Mouse (Mus musculus) T-helper 2 cell (primary cell): ENCODE results near the gene Plekhm3.

ENCODE experiments used
- in situ Hi-C: fragments of 300-600 bp; cut with MboI, MseI; formaldehyde crosslinking; loops from one replicate; pipeline ENCODE4 v1.15.1; 2025; ENCODE audit warnings: high pct_unique_total_duplicates

Gene Plekhm3

DNA sequence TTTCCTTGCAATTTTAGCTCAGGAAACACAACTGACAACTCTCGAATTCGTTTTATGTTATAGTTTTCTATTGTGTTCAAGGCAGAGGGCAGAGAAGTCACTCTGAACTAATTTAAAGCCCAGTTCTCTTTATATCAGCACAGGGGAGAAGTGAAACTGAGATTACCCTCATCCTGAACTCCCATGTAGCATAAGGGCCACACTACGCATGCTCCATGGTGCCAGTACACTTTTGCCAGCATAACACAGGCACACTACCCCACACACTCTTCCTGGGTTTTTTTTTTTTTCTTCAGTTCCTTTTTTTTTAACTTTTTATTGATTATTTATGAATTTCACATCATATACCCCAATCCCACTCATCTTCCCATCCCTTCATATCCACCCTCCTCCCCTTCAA is 28.1 kb downstream of the Plekhm3 start:
- in situ Hi-C loops: no loop called here

DNA sequence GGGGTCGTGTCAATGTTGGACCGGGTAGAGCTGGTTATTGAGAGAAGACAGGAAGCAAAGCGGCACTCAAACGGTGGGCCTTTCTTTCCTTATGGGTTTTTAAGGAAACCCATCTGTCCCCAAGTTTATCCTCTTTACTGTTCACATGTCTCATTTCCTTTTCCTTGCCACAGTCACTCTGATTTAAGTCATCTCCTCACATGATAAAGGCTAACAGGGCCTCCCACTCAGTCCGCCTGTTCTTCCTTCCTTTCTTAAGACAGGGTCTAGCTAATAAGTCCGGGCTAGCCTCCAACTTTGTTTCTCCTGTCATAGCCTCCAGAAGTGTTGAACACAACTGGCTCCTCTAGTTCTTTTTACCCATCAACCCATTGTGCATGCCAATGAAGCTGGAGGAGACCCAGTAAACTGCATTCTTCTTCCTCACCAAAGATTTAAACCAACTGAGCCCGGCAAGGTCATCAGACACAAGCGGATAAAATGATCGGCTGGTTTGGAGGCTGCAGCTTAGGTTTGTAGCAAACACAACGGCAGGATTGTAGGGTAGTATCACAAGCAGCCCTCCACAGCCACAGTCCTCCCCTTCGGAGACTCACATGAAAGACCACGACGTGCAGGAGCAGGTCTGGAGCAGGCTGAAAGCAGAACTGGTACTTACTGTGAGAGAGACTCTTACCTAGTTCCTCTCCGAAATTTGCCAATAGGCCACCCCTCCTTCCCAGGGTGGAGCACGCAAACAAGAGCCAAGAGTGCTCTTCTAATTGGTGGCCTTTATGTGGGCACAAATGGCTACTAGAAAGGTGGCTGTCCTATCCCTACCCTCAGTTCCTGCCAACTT is 29.0 kb downstream of the Plekhm3 start:
- in situ Hi-C loops: no loop called here

DNA sequence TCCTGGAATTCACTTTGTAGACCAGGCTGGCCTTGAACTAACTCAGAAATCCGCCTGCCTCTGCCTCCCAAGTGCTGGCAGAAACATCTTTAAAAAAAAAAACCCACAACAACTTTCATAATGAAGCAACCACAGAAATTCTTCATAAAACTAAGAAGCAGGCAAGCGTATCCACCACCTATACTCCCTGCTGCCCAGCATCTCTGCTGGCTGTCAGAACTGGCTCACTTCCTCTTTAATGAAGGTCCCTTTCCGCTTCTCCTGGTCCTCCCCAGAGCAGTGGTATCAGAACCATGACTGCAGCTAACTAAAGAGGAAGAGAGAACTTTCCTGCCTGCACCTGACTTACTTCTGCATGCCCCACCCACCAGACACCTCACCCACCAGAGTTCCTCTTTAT is 31.0 kb downstream of the Plekhm3 start:
- in situ Hi-C loops: no loop called here

- in situ Hi-C loops: no loop called here
Observed at GRCm38 (mm10) chr1:64924283-64924682, 32.3 kb downstream of the Plekhm3 start.

DNA sequence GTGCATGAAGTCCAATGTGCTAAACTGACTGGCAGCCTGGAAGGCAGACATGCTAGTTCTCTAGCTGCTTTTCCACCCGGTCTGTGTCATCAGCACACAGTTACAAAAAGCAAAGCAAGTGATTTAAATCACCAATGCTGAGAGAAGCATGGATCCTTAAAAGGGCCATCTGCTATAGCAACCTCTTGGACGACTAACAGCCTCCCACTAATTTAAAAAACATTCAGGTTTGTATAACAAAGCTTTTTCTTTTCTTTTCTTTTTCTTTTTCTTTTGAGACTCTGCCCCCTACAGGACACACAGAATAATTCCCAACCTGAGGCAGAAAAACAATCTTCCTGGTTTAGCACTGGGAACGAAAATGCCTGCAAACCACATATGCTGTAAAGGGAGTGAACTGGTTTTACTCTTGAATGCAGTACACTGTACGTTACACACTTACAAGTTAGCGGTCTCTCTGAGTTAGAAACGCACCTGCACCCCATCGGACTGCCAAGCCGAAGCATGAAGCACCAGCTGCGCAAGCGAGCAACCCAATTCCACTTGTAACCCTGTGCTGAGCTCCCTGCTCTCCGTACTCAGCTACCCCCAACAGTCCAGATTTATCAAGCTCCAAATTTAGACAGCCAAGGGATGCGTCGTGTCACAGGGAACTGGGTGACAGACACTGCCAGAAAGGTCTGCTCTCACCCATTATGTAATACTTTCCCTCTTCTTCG is 37.7 kb downstream of the Plekhm3 start:
- in situ Hi-C loops: no loop called here

DNA sequence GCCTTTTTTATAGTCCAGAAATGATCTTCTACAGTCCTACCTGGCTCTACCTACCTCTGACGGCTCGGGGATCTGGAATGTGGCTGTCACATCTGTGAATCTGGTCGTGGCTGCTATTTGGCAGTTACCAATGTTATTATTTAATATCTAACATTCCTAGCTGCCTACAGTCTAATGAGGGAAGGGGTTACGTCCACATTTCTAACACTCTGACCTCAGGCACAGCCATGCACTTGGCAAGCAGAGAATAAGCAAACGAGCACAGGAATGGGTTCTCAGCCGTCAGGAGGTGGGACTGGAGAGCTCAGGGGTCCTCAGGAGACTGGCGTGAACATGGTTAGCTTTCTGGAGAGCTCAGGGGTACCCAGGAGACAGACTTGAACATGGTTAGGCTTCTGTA is 38.7 kb downstream of the Plekhm3 start:
- in situ Hi-C loops: no loop called here

DNA sequence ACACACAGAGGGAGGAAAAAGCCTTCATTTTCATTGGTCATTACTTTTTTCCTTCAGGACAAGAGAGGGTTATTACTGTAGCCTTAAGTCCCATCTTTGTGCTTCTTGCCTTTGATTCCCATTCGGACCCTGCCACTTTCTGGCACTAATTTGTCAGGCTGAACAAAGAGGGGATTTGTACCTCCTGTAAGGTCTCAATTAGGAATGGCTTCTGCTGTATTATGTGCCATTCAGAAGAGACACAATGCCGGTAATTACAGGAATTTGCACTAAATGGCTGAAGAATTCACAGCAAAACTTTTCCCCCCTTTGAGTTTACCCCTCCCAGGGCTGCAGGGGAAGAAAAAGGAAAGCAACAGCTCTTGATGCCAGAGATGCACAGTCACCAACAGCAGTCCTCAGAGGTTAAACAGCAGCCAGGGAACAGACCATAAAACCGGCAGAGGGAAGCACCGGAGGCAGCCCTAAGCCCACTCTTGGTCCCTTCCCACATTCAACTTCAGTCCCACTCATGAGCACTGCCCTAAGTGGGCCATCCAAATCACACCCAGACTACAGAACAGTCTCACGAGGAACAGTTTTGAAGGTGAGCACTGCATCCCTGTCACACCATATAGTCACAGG is 39.6 kb downstream of the Plekhm3 start:
- in situ Hi-C loops: no loop called here

GRCm38 (mm10) chr1:64914356-64914755 is 42.3 kb downstream of the Plekhm3 start:
- in situ Hi-C loops: no loop called here

DNA sequence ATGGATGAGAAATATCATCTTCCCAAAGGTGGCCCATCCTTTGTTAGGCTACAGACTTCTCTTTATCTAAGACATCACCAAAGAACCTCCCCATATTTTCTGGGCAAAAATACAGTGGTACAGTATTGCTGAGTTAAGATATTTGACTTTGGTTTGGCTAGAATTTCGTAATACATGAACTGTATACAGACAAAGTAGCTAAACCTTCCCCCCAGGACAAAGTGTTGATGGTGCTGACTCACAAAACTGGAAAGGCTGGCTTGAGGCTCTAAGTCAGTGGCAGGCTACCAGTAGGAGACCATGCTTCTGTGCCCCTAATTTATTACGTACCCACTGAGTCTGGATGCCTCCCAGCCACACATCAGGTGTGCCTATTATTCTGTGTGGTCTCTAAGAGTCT is 48.9 kb downstream of the Plekhm3 start:
- in situ Hi-C loops: no loop called here

GRCm38 (mm10) chr1:64906226-64906625 is 50.4 kb downstream of the Plekhm3 start:
- in situ Hi-C loops: no loop called here

GRCm38 (mm10) chr1:64903415-64903814 is 53.2 kb downstream of the Plekhm3 start:
- in situ Hi-C loops: no loop called here

DNA sequence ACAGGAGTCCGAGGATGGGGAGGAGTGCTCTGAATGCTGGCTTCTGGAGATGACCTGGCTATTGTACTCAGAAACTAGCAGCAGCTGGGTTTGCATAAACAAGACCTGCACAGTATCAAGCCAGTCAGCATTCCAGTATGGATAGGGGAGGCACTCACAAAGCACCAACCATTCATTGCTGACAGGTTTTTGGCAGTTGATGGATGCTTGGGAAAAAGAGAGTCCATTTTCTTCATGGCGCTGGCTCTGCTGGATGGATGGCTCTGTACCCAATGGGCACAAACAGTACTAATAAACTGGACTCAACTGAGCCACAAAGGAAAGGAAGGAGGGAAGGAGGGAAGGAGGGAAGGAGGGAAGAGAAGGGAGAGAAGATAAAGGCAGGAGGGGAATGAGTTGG is 53.8 kb downstream of the Plekhm3 start:
- in situ Hi-C loops: no loop called here

GRCm38 (mm10) chr1:64899763-64900162 is 56.9 kb downstream of the Plekhm3 start:
- in situ Hi-C loops: no loop called here

DNA sequence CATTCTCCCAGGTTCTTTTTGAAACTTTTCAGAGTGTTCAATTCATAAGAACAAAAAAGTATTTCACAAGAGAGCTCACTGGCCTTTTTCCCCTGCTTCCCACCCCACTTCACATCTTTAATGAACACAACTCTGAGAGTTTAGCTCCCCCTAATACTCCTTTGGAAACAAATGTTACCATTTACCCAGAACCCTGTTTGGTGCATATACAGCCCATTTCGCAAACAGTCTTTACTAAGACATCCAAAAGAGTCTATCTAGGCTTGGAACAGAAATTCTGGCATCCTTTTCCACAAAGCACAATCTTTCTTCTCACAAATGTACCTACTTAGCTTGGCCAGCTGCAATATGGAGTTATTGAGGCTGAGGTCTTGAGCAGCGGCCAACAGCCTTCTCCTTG is 59.1 kb downstream of the Plekhm3 start:
- in situ Hi-C loops: no loop called here

DNA sequence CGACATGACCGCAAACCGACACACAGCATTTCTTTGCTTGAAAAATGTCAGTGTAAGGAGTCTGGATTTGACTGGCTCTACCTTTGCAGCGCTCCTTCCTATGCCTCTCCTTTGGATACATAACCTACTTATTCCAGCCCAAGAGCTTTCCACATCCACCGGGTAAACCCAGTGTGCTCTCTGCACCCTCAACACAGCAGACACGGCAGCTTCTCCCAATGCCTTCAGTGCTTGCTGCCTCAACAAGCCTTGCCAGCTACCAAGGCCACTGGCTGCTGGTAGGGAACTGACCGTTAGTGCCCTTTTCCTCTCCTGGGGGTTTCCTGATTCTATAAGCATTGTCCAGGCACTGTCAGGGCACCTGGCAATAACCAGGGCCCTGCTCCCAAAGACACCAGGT is 62.8 kb downstream of the Plekhm3 start:
- in situ Hi-C loops: no loop called here

DNA sequence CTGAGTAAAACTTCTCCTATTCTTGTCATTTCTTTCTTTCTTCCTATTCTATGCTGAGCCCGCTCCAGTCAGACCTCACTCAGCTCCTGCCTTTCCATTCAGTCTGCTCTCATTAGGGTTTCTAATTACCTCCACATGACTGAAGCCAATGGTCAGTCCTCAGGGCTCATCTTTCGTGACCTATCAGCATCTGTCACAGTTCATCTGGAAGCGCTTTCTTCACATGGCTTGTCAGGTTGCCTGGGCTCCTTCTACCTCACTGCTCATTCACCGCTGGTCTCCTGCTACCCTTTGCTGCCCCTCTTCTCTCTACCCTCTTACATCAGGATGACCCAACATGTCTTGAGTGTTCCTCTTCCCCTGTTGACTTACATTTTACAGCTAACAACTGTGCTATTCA is 65.3 kb downstream of the Plekhm3 start:
- in situ Hi-C loops: no loop called here

GRCm38 (mm10) chr1:64887502-64888203 is 69.0 kb downstream of the Plekhm3 start:
- in situ Hi-C loops: no loop called here

DNA sequence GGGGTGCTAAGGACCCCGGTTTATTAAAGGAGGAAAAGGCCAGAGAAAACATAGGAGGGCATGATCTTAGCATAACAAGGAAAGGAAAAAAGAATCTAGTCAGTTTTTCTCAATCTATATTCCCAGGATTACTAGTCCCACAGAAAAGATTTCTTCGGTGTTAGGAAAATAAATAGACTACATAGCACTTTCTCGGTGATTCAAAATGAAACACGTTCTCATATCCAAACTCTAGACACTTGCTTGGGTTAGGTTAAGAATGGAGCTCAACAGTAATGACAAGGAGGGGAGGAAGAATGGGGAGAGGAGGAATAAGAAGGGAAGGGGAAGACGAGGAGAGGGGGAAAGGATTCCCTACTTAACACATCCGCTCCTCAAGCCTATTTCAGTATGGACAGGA is 69.9 kb downstream of the Plekhm3 start:
- in situ Hi-C loops: no loop called here

DNA sequence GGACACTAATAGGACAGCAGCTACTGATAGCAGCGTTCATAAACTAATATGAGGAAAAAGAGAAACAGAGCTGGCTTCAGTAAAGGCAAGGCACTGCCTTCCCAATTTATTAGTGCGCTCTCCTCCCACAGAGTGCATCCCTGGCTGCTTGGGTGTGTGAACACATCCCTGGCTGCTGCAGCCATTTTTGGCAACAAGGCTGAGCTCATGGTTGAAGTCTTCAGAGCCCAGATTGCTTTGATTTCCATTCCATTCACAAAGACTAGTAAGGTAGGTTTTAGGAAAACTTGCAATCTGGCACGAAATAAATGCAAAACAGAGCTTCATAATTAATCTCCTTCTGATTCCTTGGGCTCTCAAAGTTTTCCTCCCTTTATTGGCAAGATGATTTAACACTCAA is 71.3 kb downstream of the Plekhm3 start:
- in situ Hi-C loops: no loop called here

- in situ Hi-C loops: no loop called here
Observed at GRCm38 (mm10) chr1:64884007-64884406, 72.6 kb downstream of the Plekhm3 start.

- in situ Hi-C loops: no loop called here
Observed at GRCm38 (mm10) chr1:64880613-64881012, 76.0 kb downstream of the Plekhm3 start.

DNA sequence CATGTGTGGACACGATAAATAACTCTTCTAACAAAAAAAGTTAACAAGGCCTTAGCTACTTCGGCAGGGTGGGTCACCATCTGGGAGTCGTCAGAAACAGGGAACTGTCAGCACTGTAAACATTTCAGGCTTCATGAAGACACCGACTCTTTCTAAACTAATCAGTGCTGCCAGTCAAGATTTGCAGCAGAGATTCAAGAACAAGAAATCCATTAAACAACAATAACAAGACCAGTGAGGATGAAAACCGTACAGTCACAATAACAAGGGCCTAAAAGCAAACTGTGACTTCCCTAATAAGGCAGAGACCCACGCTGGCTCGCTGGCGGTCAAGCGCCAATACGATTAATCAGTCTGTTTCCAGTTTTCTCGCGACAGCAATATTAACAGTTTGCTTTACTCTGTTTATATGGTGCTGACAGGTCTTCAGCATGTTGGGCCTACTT is 77.8 kb downstream of the Plekhm3 start:
- in situ Hi-C loops: no loop called here
